Mouse (Mus musculus) megakaryocyte, embryonic 14.5 days (primary cell): ENCODE measurements around the gene Lypd6b.

ENCODE experiments used
- FLI1 ChIP-seq: IDR thresholded peaks from 2 replicates; pipeline ENCODE4 v1.6.1; 2012; ENCODE audit warnings: low read length, inconsistent platforms, mixed read lengths
- GATA1 ChIP-seq: IDR thresholded peaks from 3 replicates; pipeline ENCODE4 v1.6.1; 2012; ENCODE audit warnings: mixed read lengths, low read length, inconsistent platforms, borderline replicate concordance

DNA sequence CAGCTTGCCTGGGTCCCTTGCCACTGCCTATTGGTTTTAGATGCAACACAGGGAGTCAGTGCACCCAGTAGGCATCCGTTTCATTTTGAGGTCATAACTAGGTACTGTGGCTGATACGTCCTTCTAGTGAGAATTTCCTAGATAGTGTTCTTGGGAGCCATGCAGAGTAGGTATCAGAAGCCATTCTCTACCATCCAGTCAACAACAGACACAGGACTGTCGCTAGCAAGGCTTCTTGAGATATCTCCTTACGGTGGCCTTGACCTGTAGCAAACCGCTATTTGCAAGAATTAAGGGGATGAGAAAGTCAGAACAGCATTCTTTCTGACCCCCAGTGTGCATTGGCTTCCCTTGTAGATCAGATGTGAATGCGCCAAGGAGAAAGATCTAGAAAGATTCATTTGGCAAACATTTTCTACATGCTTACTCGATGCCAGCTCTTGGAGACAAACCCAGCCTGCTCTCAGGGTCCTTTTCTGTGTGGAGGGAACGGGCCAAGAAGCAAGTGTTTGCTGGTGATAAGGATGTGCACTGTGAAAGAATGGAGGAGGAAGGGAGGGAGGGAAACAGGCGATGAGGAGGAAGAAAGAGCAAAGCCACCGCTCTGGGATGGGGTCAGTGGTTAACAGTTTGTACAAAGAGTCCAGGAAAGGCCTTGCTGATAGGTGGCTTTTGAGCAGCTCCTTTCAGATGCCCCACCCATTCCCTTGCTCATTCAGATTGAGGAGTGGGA lies 82.5 kb downstream of the Lypd6b start:
- TF ChIP-seq GATA1, result no peak
- TF ChIP-seq FLI1, result no peak
